Mouse (Mus musculus): ENCODE measurements around the gene Peli2.

Gene Peli2

DNA sequence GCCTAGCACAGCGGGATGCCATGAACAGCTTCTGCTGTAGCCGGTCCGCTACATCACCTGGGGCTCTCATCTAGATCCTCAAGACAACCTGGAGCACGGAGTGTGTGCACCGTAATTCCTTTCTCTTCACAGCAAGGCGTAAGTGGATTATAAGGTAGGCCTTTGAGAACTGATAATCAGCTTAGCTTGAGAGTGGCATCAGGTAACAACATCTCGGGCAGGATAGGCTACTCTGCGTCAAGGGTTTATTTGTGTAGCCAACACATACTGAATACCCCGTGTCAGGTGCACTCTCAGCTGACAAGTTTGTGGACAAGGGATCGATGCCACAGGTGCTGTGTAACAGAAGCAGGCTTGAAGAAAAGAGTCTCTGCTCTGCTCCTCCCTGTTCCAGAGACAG is 106.1 kb downstream of the Peli2 start:
- DNase-seq: no peak

DNA sequence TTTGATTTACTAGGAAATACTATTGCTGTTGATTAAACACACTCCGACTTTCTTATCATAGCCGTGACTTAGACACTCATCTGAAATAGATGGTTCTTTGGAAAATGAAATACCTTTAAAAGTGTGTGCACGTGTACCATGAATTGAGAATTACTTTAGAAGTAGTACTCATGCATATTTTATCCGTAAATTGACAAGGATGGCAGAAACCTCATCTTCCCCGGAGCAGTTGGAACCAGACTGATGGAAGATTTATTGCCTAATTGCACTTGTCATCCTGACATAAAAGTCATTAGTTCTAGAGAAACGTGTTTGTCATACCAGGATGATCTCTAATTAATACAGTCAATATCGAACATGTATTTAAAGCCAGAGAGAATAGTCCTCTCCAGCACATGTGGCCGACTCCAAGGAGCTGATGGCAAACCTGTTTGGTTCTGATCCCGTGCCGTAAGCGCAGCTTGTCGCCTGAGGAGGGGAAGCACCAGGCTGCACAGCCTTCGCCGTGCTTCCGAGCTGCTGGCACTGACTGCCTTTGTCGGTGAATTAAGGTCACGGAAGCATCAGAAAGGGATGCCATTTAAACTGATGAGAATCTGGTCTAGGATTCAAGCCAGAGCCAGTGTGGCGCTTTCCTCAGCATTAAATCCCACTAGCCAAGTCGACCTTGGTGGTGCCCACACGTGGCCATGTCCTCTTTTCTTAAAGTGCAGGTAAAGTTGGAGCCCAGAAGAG is 114.3 kb downstream of the Peli2 start:
- no peak for DNase-seq

DNA sequence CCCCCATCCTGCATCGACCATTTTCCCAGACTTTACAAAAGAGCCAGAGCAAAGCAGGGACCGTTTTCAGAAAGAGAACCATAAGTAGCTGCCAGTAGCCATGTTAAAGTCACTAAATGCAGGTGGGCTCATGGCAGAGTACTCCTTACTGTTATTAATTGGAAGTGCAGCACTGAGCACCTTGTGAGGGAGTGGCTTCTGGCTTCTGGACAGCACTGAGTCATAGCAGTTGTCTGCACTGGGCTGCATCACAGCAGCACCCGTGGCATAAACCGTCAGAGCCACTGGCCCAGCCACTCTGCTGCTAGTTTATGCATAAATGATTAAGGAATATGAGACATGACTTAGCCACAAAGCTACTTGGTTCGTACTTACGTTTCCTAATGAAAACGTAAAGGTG is 120.7 kb downstream of the Peli2 start:
- no peak for DNase-seq

DNA sequence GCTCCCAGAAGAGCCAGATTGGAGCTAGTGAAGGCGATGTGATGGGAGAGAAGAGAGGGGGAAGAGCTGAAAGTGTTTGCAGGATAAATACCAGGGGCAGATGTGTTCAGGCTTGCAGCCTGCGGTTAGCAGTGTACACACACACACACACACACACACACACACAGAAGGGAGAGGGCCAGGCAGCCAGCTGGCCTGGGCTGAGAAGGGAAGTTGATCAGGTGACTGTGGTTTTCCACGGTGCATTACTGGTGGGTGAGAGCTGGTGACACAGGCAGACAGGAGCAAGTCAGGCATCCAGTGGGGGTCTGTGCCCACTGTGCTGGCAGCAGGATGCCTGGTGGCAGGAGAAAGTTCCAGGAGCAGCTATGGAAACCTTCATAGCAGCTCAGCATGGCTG is 125.6 kb downstream of the Peli2 start:
- peak; percentile 44 for DNase-seq

DNA sequence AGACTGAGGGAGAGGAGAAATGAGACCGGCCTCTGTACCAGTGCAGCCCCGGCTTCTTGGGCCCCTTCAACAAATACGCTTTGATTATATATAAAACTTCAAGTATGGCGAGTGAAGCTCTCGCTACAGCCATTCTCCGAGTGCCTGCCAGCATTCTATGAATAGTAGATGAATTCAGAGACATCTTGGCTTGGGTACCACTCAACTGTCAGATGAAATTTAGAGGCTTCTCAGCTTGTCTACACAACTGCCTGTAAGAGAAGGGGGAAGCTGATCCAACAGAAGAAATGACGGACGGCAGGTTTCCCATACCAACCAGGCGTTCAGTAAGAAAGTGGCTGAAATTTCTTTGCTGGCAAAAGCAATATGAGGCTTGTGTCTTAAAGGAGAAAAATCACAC is 126.3 kb downstream of the Peli2 start:
- DNase-seq: peak; percentile 7

DNA sequence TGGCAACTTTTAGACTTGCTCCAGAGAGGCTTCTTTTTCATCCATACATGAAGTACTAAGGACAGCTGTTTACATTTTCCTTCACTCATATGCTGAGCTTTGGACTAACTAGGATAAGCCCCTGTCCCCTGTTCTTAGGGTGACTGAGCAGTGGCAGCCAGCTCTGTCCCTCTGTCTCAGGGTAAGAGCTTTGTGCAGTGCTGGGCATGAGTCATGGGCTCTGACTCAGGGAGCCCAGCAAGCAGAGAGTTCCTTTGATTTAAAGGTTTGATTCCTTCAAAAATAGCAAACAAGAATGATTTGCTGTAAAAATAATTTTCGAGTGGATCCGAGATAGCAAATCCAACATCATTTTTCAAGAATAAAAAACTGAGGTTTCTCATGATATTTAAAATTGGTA is 128.8 kb downstream of the Peli2 start:
- no peak for DNase-seq

DNA sequence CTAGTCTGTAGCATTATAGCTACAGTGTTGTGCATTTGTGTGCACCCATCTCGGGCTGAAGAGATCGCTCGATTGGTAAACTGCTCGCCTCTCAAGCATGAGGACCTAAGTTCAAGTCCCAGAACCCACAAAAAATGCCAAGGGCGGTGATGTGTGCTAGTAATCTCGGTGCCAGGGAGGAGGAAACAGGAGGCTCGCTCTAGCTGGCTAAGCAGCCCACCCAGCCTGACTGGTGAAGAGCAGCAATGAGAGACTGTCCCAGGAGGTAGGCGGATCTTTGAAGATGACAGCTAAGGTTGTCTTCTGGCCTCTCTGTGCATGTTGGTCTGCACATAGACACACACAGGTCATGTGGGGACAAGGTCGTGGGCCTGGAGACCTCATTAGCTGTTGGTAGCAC is 129.3 kb downstream of the Peli2 start:
- DNase-seq: no peak

DNA sequence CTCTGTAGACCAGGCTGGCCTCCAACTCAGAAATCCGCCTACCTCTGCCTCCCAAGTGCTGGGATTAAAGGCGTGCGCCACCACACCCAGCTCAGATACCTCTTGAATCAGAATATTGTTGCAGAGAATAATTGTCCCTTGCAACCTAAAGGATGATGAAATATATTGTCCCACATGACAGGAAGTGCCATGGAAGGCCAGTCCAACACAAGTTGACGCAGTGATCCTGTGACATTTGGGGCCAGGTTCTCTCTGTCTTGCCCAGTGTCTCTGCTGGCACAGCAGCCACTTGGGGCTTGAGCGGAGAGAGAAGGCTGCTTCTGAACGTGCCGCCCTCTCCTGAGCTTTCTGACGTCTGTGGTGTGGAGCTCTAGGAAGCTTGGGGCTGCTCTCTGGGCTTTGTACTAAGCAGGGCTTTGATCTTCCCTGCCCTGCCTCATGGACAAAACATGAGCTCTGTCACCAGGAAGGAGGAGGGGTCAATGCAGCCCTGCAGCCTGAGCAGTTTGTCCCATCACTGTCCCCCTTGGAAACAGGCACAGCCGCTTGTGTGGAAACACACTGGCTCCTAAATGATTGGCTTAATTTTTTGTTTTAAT is 130.9 kb downstream of the Peli2 start:
- no peak for DNase-seq

DNA sequence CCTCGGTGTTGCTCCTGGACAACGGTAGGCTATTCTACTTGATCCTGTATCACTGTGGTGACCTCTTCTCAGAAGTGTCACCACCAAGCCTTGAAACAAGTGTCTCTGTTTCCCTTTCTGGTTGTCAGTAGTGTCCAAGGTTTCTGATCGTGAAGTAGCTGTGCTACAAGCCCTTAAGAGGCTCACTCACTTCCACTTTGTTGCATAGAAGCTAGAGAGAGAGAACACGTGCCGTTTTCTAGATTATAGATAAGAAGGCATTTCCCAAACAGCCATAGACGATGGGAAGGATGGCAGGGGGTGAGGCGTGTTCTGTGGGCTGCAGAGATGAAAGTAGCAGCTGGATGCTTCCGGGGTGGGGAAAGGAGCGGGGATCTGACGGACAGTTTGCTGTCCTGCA is 132.6 kb downstream of the Peli2 start:
- no peak for DNase-seq

DNA sequence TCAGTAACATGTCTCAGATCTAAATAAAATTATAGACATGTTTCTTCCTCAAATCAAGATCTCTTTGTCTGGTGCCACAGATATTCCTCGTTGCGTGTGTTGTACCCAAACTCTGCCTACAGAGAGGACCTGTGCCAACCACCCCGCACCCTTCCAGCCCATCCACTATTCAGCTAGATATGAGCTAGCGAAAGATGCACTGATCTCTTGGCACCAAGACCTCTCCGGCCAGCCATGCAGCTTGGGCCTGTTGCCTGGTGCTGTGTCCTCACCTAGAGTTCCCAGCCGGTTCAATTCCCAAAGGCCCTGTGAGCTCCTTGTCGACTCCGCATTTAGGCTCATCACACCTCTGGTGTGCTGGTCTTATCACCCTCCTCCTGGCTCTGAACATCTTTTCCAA is 134.1 kb downstream of the Peli2 start:
- no peak for DNase-seq

DNA sequence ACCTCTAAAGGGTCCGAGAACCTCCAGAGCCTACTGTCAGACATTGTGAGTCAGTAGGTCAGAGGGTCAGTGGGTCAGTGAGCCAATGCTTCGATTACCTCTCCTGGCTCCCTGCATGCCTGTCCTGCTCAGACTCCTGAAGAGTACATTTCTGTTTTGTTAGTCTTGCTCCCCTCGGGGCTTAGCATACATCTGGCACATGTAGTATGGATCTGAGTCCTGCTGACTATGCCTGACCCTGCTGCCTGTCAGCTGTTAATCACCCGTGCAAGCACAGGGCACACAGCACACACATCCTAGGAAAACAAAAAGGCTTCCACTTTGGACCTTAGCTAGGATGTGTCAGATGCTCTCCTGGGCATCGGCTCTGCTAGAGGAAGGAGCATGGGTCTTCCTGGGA is 134.7 kb downstream of the Peli2 start:
- DNase-seq: no peak

DNA sequence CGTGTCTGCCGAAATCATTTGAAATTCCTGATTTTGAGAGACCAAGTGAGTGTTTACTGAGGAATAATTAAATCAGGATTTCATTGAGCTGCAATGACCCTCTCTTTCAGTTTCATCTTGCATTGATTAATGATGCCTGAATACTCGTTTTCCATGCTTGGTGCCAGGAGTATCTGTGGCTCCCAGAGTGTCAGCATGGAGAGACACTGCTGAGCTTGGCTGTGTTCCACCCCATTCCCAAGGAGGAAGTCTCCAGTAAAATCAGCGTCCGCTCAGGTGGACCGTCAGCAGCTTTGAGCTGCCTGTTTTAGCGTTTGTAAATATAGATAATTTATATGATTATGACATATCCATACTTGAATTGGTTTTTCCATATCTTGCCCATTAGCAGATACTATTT is 137.1 kb downstream of the Peli2 start:
- peak; percentile 19 for DNase-seq

DNA sequence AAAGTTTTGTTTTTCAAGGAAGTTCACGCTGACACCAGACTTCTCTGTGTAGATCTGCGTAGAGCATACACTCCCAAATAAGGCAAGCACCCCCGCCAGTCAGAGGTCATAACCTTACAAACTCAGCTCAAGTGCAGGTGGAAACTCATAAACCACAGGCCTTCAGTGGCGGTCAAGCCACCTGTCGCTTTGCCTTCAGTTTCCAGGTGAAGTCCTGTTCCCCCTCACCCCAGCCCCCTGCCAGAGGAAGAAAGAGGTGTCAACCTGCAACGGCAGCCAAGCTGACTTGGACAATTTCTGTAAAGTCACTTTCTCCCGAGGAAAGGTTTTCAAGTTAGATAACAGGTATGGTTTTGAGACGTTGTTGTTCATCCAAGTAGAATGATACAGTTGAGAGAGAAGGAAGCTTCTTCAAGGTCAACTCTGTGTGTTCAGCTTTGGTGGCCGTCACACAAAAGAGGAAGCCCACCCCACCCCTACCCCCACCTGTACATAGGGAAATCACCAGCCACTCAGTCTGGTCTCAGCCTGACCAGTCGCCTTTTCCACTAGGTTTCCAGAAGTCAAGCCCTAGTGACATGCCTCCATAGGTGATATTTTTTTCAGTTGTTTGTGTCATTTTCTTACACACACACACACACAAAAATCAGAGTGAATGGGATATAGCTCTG is 138.2 kb downstream of the Peli2 start:
- peak; percentile 12 for DNase-seq

DNA sequence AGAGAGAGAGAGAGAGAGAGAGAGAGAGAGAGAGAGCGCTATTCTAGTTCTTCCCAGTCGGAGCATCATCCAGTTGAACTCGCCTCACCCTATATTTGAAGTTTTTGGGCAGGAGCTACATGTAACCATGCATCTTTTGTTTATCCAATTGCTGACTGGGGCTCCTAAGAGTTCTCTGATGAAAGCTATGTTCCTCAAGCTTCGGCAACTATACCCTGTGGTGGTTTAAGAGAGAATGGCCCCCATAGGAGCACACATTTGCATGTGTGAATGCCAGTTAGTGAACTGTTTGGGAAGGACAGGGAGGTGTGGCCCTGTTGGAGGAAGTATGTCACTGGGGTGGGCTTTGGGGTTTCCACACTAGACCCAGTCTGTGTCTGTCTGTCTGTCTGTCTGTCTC is 142.5 kb downstream of the Peli2 start:
- DNase-seq: no peak

DNA sequence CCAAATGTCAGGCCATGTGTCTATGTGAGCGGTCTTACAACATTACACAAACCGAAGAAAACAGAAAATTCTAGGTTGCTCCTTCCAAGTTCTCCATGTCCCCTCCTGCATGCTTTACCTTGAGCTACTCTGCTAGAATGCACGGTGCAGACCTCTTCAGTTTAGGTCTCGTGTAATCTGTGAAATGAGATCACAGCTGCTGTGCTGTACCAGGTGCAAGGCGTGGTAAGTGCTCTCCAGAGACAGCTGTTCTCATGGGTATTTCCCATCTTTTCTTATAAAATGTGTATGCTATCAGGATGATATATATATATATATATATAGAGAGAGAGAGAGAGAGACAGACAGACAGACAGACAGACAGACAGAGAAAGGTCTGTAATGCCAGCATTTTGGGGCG is 146.1 kb downstream of the Peli2 start:
- no peak for DNase-seq

DNA sequence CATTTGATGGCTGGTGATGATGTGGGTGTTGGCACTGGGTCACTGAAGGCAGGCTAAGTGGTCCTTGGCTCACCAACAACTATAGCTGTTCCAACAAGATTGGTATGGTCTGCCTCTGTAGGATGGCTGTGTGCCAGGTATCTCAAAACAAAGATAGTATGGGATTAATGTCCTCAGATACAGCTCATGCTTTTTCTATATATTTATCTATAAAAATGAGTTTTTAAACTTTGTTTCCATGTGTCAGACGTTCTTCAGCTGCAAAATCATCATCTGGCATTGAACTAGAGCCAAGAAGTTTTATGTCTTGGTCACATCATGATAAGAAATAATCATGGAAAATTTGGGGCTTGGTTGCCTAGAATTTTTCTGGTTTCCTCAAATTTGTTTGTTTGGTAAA is 157.7 kb downstream of the Peli2 start:
- no peak for DNase-seq

DNA sequence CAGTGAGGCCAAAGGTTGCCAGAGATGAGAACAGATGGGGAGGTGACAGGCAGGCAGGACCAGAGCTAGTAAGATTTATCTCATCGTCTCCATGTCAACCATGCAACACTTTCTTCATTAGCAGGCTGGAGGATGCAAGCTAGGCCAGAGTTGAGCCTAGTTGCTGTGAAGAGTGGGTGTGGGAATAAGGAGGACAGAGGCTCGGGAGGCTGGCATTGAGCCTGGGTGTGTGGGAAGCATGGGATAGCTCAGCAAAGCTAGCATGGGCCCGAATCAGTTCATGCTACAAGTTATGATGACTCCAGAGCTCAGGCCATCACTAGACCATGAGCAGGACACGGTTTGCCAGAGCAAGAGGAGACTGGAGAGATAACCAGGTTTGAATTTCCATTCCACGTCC is 166.3 kb downstream of the Peli2 start:
- no peak for DNase-seq

DNA sequence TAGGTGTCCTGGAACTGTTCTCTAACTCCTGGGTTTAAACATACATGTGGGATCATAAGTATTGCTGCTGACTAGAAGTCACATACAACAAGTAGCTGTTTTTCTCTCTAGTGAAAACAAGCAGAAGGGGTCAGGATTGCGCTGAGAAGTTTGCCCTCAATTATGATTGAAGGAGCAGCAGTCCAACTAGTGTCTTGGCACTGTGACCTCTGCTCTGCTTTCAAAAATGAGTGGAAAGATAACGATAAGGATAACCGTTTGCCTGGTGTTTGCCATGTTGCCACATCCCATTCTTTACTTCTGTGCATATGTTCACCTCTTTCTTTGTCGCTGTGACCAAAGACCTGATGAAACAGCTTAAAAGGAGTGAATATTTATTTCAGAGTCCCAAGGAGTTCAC is 167.0 kb downstream of the Peli2 start:
- DNase-seq: no peak

DNA sequence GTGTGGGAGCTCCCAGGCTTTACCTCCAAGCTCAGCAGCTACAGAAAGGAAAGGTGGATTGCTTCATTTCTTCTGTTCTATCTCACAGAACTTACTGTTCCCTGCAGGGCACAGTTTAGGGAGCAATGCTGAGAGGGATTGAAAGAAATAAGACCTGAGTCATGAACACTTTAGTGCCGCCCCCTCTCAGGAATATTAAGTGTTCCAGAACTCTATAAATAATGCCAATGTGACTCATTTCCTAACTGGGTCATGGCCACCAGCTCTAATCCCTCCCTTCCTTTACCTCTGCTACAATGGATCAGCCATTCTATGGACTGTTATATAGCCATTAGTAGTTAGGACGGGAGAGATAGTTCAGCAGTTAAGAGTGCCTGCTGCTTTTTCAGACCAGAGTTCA is 168.0 kb downstream of the Peli2 start:
- peak; percentile 53 for DNase-seq

DNA sequence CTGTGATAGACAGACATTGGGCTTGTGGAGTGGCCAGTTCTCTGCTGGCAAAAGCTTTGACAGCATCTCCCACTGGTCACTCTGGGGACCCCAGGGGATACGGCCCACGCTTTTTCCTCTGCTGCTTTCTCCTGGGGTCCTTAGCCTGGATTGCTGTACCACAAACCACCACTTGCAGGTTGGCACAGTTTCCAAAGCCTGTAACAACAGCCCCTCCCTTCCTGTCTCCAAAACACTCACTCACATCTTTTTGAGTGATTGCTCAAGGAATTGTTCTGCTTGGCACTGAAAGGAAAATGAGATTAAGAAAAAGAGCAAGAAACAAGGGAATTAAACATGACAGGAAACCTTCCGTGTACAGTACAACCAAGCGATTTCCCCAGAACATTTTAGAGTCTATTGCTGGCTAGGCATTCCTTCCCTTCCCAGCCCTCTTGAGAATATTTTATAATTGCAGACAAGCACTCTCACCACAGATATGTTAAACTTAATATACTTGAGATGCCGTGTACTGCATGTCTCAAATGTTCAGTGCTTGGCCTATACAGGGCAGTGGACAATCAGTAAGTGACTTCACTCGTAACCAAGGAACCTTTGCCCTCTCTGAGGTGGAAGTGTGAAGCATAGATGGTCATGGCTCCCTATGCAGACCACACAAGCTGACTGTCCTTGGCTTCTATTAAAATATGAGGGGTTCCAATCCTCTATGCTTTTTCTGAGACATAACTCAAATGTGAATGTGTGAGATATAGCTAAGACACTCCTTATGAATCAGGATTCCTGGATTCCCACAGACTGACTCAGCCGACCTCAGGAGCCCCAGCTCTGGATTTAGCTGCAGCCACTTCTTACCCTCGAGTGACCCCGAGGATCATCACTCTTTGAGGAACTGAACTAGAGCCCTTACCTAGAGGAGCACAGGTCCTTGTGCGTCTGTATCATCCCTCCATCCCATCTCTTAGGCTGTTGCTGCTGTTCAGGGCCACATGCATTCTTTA is 169.3 kb downstream of the Peli2 start:
- DNase-seq: peak; percentile 41

DNA sequence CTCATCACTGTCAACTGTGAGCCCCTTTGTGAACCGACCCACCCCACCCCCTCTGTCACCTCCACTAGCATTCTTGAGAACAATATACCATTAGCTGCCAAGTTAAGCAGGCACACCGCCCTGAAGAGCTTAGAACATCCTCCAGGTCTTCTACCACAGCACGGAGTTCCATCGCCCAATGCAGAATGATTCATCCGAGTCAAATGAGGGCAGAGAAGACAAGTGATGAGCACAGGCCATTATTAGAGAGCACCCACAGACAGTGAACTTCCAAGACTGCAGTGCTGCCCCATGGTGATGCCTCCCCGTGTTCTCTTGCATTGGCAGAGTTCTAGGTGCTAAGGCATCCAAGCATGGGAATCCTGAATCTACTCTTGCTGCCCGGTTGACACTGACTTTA is 172.9 kb downstream of the Peli2 start:
- DNase-seq: no peak

DNA sequence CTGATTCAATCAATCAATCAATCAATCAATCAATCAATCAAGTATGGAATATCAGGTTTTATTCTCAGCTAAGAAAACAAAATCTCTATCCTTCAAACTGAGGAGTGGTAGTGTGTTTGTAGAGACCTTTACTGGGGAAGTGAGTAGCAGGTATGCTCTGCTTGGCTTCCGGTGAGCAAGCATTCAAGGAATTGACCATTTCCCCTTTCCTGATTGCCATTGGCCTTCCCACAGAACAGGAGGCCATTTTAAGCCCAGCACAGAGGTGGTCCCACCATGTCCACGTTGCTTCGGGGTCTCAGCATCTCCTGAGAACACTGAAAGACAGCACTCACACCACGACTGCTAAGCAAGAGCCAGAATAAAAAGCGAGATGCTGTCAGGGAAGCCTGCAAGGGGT is 174.8 kb downstream of the Peli2 start:
- no peak for DNase-seq

DNA sequence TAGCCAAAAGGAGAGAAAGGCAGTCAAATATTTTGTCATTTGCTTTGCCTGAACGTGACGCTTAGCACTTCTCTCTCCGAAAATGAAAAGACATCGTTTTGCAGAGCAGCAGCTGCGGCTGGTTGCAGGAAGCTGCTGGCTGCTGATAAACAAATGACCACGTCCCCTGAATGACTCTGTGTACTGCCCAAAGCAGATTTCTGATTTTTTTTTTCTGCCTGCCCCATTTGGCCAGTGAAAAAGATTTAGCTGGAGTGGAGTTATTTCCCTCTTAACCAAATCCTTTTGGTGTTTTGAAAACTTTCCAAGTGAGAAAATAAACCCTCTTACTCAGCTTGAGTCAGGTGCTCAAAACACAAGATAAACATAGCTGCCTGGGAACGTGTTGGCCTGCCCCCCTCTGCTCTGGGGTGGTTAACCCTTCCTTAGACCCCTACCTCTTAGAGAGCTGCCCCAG is 175.2 kb downstream of the Peli2 start:
- peak; percentile 51 for DNase-seq
